Mouse (Mus musculus): ENCODE measurements around the gene Vps33b. TPM values are rescaled to one million over a fixed set of nuclear protein-coding genes. Genes with fewer than 3 reads are reported as not detected.
A peak's percentile ranks its signal among the peaks of the same experiment; 100 is the strongest.

Vps33b gene
- polyA plus RNA-seq, 1 experiment, result 30.9 TPM

DNA sequence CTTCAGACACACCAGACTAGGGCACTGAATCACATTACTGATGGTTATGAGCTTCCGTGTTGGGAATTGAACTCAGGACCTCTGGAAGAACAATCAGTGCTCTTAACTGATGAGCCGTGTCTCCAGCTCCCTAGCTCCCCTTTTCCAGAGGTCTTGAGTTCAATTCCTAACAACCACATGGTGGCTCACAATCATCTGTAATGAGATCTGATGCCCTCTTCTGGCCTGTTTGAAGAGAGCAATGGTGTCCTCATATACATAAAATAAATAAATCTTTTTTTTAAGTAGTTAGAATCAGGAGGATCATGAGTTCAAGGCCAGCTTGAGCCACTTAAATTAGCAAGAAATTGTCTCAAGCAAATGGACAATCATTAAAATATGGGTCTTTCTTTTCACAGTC, 13.5 kb upstream of the Vps33b start:
- Histone ChIP-seq H3K27me3 (ENCODE audit: control insufficient read depth, insufficient read depth, low read length) (no peaks in the 10 kb centered on the region), H3K4me1 (ENCODE audit: control insufficient read depth, insufficient read depth, low read length) (no peaks in the 10 kb centered on the region), H3K4me3 (replicated peaks; ENCODE audit: insufficient read depth, low read depth, low read length) (no peak overlapping the region), H3K27ac (ENCODE audit: insufficient read depth, low read length) (no peak overlapping the region)
- TF ChIP-seq CTCF (IDR thresholded peaks at IDR 0.05; ENCODE audit: borderline replicate concordance, insufficient read depth, low read depth, low read length), result no peak
- TF ChIP-seq POLR2A (IDR thresholded peaks at IDR 0.05; ENCODE audit: borderline replicate concordance, insufficient read depth, low read length), result no peak
- DNase-seq, result no peak
- WGBS, result 72% methylated on average over 2 of the region's 2 CpGs

DNA sequence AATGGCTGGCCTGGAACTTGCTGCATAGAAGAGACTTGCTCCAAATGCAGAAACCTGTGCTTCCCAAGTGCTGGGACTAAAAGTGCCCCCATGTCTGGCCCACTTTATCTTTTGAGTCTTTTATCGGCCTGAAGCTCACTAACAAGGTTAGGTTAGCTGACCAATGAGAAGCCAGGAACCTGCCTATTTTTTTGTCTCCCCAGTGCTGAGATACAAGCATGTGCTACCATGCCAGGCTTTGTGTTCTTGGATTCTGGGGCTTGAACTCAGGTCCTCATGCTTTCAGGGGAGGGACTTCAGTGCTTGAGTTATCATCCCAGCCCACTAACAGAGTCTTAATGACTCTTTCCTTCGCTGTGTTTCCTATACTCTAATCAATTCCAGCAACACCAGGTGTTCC, 11.7 kb upstream of the Vps33b start:
- H3K4me1 ChIP-seq (ENCODE audit: control insufficient read depth, insufficient read depth, low read length), result no peaks in the 10 kb centered on the region
- DNase-seq, result no peak
- TF ChIP-seq POLR2A (IDR thresholded peaks at IDR 0.05; ENCODE audit: borderline replicate concordance, insufficient read depth, low read length), result no peak
- no peak for TF ChIP-seq CTCF (IDR thresholded peaks at IDR 0.05; ENCODE audit: borderline replicate concordance, insufficient read depth, low read depth, low read length)
- no peak overlapping the region for H3K4me3 ChIP-seq (replicated peaks; ENCODE audit: insufficient read depth, low read depth, low read length)
- no peak overlapping the region for H3K27ac ChIP-seq (ENCODE audit: insufficient read depth, low read length)
- no peaks in the 10 kb centered on the region for H3K27me3 ChIP-seq (ENCODE audit: control insufficient read depth, insufficient read depth, low read length)
- WGBS, result 54% methylated on average over 2 of the region's 2 CpGs

DNA sequence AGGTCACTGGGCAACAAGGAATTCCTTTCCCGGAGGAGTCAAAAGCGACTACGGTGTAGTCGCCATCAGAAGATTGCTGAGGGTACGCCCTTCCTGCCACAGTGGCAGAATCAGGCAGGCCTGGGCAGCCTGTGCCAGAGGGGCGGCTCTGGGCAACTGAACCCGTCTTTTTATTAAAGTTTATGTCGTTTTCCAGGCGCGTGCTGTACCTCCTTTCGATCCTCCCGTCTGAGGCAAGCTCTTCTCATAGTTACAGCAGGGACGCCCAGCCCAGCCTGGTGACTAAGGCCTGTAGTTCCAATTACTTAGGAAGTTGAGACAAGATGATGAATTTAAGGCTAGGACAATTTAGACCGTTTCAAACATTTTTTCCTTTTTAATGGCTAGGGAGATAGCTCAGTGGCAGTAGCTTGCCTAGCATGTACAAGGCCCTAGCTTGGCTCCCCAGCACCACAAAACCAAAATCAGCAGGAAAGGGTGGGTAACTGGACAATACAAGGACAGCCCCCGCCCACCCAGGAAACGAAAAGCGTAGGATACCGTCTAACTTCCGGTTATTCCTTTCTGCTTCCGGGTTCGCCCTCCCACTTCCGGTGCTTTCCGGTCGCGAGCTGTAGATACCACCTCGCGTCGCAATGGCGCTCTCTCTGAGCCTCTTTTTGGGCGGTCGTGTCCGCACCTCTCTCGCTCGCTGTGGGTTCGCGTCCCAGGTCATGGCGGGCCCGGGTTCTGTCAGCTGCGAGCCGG, 8.7 kb upstream of the Vps33b start, which contains the start of gene Ngrn:
Ngrn (plus strand) TSS at position 591 of the 747 bp plus-strand sequence.
- WGBS, result 27% methylated on average over 40 of the region's 40 CpGs
- peak; percentile 85 to 86 for DNase-seq
- H3K27ac ChIP-seq (ENCODE audit: insufficient read depth, low read length), result peak within 1 kb of the TSS; percentile 29
- no peaks in the 10 kb centered on the region for H3K27me3 ChIP-seq (ENCODE audit: control insufficient read depth, insufficient read depth, low read length)
- no peak for TF ChIP-seq CTCF (IDR thresholded peaks at IDR 0.05; ENCODE audit: borderline replicate concordance, insufficient read depth, low read depth, low read length)
- TF ChIP-seq POLR2A (IDR thresholded peaks at IDR 0.05; ENCODE audit: borderline replicate concordance, insufficient read depth, low read length), result peak; percentile 89
- no peaks in the 10 kb centered on the region for H3K4me1 ChIP-seq (ENCODE audit: control insufficient read depth, insufficient read depth, low read length)
- H3K4me3 ChIP-seq (replicated peaks; ENCODE audit: insufficient read depth, low read depth, low read length), result peak within 1 kb of the TSS; percentile 86

DNA sequence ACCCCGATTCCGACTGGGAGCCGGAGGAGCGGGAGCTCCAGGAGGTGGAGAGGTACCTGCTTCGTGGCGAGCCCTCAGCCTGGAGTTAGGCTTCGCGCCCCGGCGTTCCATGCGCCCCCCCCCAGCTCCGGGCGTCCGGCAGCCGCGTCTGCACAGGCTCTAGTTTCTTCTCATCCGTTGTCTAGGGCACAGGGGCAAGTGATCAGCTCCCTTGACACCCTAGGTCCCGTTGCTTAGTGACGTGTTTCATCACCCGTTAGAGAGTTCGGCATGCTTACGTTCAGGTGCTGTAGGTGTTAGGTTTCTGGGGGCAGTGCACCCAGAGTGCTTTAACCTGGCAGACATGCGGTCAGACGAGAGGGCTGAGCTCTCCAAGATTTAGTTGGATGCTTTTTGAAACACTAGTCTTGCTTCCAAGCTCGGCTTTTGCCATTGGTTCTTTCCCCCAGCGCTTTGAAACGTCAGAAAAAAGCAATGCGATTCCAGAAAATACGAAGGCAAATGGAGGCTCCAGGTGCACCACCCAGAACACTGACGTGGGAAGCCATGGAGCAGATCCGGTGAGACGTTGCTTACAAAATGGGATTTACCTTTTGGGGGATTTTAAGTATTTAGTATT, 8.0 kb upstream of the Vps33b start:
- under 1% methylated on average over 32 of the region's 32 CpGs for WGBS
- no peak for DNase-seq
- TF ChIP-seq CTCF (IDR thresholded peaks at IDR 0.05; ENCODE audit: borderline replicate concordance, insufficient read depth, low read depth, low read length), result no peak
- no peak for TF ChIP-seq POLR2A (IDR thresholded peaks at IDR 0.05; ENCODE audit: borderline replicate concordance, insufficient read depth, low read length)

DNA sequence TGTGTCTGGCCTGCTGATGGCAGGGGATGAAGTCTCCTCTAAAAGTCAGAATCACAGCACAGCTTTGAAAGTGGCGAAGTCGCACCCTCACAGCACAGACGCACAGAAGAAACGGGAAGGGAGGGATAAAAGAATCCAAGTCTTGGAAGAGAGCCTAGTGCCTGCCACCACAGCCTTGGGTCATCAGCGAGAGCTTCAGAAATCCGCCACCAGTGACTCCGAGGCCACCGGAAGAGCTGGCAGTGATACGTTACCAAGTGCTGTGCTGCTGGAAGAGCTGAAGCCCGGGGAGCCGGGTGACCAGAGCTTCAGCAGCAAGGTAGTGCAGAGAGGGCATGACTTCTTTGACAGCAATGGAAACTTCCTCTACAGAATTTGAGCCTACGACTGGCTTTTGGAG, 4.8 kb upstream of the Vps33b start:
- Histone ChIP-seq H3K4me3 (replicated peaks; ENCODE audit: insufficient read depth, low read depth, low read length) (no peak overlapping the region), H3K27ac (ENCODE audit: insufficient read depth, low read length) (no peak overlapping the region), H3K4me1 (ENCODE audit: control insufficient read depth, insufficient read depth, low read length) (peaks cover 3% of the 10 kb centered on the region; the same call in 1 of the 2 replicates), H3K27me3 (ENCODE audit: control insufficient read depth, insufficient read depth, low read length) (no peaks in the 10 kb centered on the region)
- WGBS, result 75% methylated on average over 12 of the region's 12 CpGs
- no peak for DNase-seq
- TF ChIP-seq POLR2A (IDR thresholded peaks at IDR 0.05; ENCODE audit: borderline replicate concordance, insufficient read depth, low read length) (no peak), CTCF (IDR thresholded peaks at IDR 0.05; ENCODE audit: borderline replicate concordance, insufficient read depth, low read depth, low read length) (no peak)

More for the DNA sequence above, 8.0 kb upstream of the Vps33b start:
- Histone ChIP-seq H3K27me3 (ENCODE audit: control insufficient read depth, insufficient read depth, low read length) (no peaks in the 10 kb centered on the region), H3K4me3 (replicated peaks; ENCODE audit: insufficient read depth, low read depth, low read length) (peak overlapping the region; percentile 86), H3K4me1 (ENCODE audit: control insufficient read depth, insufficient read depth, low read length) (no peaks in the 10 kb centered on the region), H3K27ac (ENCODE audit: insufficient read depth, low read length) (peak overlapping the region; percentile 29)

DNA sequence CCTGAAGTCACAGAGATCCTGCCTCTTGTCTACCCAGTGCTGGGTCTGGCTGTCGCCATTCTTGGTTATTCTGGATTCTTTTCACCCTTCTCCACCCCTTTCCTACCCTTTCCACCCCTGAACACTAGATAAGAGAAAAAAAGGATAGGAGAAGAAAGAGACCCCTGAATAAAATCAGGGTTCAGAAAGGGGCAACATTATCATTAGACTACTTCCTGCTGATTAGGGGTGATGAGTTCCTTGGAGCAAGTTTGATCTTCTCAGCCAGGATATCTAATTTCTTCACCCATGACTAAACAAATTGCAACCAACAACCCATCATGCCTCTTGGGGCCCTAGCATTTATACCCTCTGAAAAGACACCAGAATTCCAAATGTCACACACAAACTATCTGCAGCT, 1.7 kb upstream of the Vps33b start:
- TF ChIP-seq CTCF (IDR thresholded peaks at IDR 0.05; ENCODE audit: borderline replicate concordance, insufficient read depth, low read depth, low read length), result no peak
- TF ChIP-seq POLR2A (IDR thresholded peaks at IDR 0.05; ENCODE audit: borderline replicate concordance, insufficient read depth, low read length), result no peak
- Histone ChIP-seq H3K4me3 (replicated peaks; ENCODE audit: insufficient read depth, low read depth, low read length) (no peak overlapping the region), H3K27ac (ENCODE audit: insufficient read depth, low read length) (no peak overlapping the region), H3K4me1 (ENCODE audit: control insufficient read depth, insufficient read depth, low read length) (peaks cover 6% of the 10 kb centered on the region; the same call in 1 of the 2 replicates), H3K27me3 (ENCODE audit: control insufficient read depth, insufficient read depth, low read length) (no peaks in the 10 kb centered on the region)
- DNase-seq, result no peak
- 79% methylated on average over 1 of the region's 1 CpGs for WGBS

DNA sequence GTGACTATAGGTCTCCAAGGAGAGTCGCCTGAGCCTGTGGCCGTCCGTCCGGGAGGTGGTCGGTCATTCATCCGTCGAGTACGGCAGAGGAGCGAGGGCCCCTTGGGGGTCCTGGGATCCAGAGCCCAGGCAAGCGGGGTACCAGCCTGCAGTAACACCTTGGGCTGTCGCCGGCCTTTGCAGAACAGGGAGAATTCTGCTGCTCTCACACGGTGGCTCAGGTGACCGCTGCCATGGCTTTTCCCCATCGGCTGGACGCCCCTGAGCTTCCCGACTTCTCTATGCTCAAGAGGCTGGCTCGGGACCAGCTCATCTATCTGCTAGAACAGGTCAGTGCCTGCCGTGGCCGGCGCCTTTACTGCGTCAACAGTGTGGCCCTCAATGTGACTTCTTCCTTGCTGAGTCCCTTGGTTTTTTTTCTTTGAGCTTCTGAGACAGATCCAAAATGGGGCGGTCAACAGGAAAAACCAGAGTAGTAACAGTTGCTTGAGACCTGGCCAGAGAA, 354 bp downstream of the Vps33b start:
- TF ChIP-seq POLR2A (IDR thresholded peaks at IDR 0.05; ENCODE audit: borderline replicate concordance, insufficient read depth, low read length) (no peak), CTCF (IDR thresholded peaks at IDR 0.05; ENCODE audit: borderline replicate concordance, insufficient read depth, low read depth, low read length) (no peak)
- Histone ChIP-seq H3K27me3 (ENCODE audit: control insufficient read depth, insufficient read depth, low read length) (no peaks in the 10 kb centered on the region), H3K4me3 (replicated peaks; ENCODE audit: insufficient read depth, low read depth, low read length) (peak overlapping the region; percentile 93), H3K4me1 (ENCODE audit: control insufficient read depth, insufficient read depth, low read length) (peaks cover 6% of the 10 kb centered on the region; the same call in 1 of the 2 replicates), H3K27ac (ENCODE audit: insufficient read depth, low read length) (peak overlapping the region; percentile 44)
- peak in 1 of 2 experiments; percentile 68 for DNase-seq
- WGBS, result under 1% methylated on average over 23 of the region's 23 CpGs

All from cerebellum, adult 2 months (tissue).